Mouse (Mus musculus): ENCODE measurements around the gene Zfp941. TPM values are rescaled to one million over a fixed set of nuclear protein-coding genes. Genes with fewer than 3 reads are reported as not detected.

Gene Zfp941
- polyA plus RNA-seq, 1 experiment from 2014 or later, result 38.4 TPM

DNA sequence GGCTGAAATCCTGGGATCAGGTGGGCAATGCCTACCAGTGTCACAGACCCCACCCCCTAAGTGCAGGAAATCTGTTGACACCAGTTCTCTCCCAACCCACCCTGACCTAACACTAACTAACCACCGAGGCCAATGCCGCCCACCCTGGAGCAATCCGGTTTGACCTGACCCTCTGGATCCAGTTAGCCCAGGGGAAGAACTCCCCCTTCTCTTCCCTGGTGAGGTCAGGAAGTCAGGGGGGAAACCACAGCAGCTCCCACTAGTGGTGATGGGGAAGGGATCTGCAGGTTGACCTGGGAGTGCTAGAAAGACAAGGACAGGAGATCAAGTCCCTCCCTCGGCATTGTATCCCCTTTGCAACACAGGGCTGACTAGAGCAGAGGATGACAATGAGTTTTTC is 23.7 kb upstream of the Zfp941 start:
- WGBS, result 70% methylated on average over 4 of the region's 4 CpGs
- H3K4me1 ChIP-seq (ENCODE audit: control insufficient read depth, insufficient read depth, low read length), result no peaks in the 10 kb centered on the region
- no peak overlapping the region for H3K4me2 ChIP-seq (ENCODE audit: low read length)
- H3K27me3 ChIP-seq (ENCODE audit: control insufficient read depth, insufficient read depth, low read depth, low read length), result peaks cover 6% of the 10 kb centered on the region
- no peak overlapping the region for H3K9ac ChIP-seq (ENCODE audit: low read depth, low read length)
- no peak overlapping the region for H3K4me3 ChIP-seq (ENCODE audit: low read depth, low read length)
- H3K36me3 ChIP-seq (ENCODE audit: control insufficient read depth, insufficient read depth, low read length), result no peaks in the 10 kb centered on the region
- no peak for ATAC-seq
- H3K27ac ChIP-seq (ENCODE audit: low read length), result no peak overlapping the region
- no peaks in the 10 kb centered on the region for H3K9me3 ChIP-seq (replicated peaks; ENCODE audit: control insufficient read depth, low read length, poor library complexity, severe bottlenecking)

GRCm38 (mm10) chr7:140844905-140845665 is 23.1 kb upstream of the Zfp941 start, which contains the start of gene Scgb1c1:
Scgb1c1 (plus strand) TSS chr7:140845547.
- peaks cover 7% of the 10 kb centered on the region for H3K27me3 ChIP-seq (ENCODE audit: control insufficient read depth, insufficient read depth, low read depth, low read length)
- peak within 1 kb of the TSS; percentile 28; the same call in 1 of the 2 replicates for H3K4me2 ChIP-seq (ENCODE audit: low read length)
- ATAC-seq, result peak; percentile 71
- H3K4me1 ChIP-seq (ENCODE audit: control insufficient read depth, insufficient read depth, low read length), result no peaks in the 10 kb centered on the region
- no peak within 1 kb of the TSS for H3K9ac ChIP-seq (ENCODE audit: low read depth, low read length)
- H3K36me3 ChIP-seq (ENCODE audit: control insufficient read depth, insufficient read depth, low read length), result no peaks in the 10 kb centered on the region
- no peak within 1 kb of the TSS for H3K27ac ChIP-seq (ENCODE audit: low read length)
- 30% methylated on average over 14 of the region's 14 CpGs for WGBS
- H3K9me3 ChIP-seq (replicated peaks; ENCODE audit: control insufficient read depth, low read length, poor library complexity, severe bottlenecking), result no peaks in the 10 kb centered on the region
- no peak within 1 kb of the TSS for H3K4me3 ChIP-seq (ENCODE audit: low read depth, low read length)

GRCm38 (mm10) chr7:140843806-140844205 is 21.8 kb upstream of the Zfp941 start:
- no peaks in the 10 kb centered on the region for H3K4me1 ChIP-seq (ENCODE audit: control insufficient read depth, insufficient read depth, low read length)
- no peak for ATAC-seq

GRCm38 (mm10) chr7:140840750-140841735 is 19.1 kb upstream of the Zfp941 start:
- no peak for ATAC-seq
- 43% methylated on average over 19 of the region's 19 CpGs for WGBS
- peaks cover 4% of the 10 kb centered on the region for H3K27me3 ChIP-seq (ENCODE audit: control insufficient read depth, insufficient read depth, low read depth, low read length)
- H3K4me3 ChIP-seq (ENCODE audit: low read depth, low read length), result no peak overlapping the region
- H3K9me3 ChIP-seq (replicated peaks; ENCODE audit: control insufficient read depth, low read length, poor library complexity, severe bottlenecking), result no peaks in the 10 kb centered on the region
- no peaks in the 10 kb centered on the region for H3K4me1 ChIP-seq (ENCODE audit: control insufficient read depth, insufficient read depth, low read length)
- H3K36me3 ChIP-seq (ENCODE audit: control insufficient read depth, insufficient read depth, low read length), result no peaks in the 10 kb centered on the region
- H3K27ac ChIP-seq (ENCODE audit: low read length), result no peak overlapping the region
- no peak overlapping the region for H3K4me2 ChIP-seq (ENCODE audit: low read length)
- H3K9ac ChIP-seq (ENCODE audit: low read depth, low read length), result no peak overlapping the region

More at GRCm38 (mm10) chr7:140843806-140844205, 21.8 kb upstream of the Zfp941 start:
- Histone ChIP-seq H3K27ac (ENCODE audit: low read length) (no peak overlapping the region), H3K36me3 (ENCODE audit: control insufficient read depth, insufficient read depth, low read length) (no peaks in the 10 kb centered on the region), H3K9ac (ENCODE audit: low read depth, low read length) (no peak overlapping the region), H3K4me3 (ENCODE audit: low read depth, low read length) (no peak overlapping the region), H3K27me3 (ENCODE audit: control insufficient read depth, insufficient read depth, low read depth, low read length) (peaks cover 7% of the 10 kb centered on the region), H3K4me2 (ENCODE audit: low read length) (no peak overlapping the region), H3K9me3 (replicated peaks; ENCODE audit: control insufficient read depth, low read length, poor library complexity, severe bottlenecking) (no peaks in the 10 kb centered on the region)
- WGBS, result 78% methylated on average over 7 of the region's 7 CpGs

DNA sequence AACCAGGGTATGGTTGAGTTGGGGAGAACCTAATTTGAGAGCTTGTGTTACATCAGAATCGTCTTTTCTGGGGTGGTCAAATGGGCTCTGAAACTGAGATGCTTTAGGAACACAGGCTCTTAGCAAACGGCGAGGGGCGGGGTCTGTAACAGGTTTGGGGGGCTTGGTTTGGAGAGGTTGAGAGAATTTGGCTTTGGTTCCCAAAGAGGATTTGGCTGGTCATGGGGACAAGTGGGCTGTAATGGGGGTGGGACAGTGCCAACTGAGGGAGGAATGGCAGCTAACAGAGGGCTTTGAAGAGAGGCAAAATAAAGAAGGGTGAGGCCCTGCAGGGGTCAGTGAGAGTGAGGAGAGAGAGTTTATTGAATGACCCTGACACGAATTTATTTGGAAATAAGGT is 17.6 kb upstream of the Zfp941 start:
- H3K36me3 ChIP-seq (ENCODE audit: control insufficient read depth, insufficient read depth, low read length), result no peaks in the 10 kb centered on the region

GRCm38 (mm10) chr7:140836243-140837115 is 14.5 kb upstream of the Zfp941 start:
- Histone ChIP-seq H3K27me3 (ENCODE audit: control insufficient read depth, insufficient read depth, low read depth, low read length) (peaks cover 4% of the 10 kb centered on the region), H3K9me3 (replicated peaks; ENCODE audit: control insufficient read depth, low read length, poor library complexity, severe bottlenecking) (no peaks in the 10 kb centered on the region), H3K4me2 (ENCODE audit: low read length) (no peak overlapping the region), H3K4me1 (ENCODE audit: control insufficient read depth, insufficient read depth, low read length) (no peaks in the 10 kb centered on the region), H3K9ac (ENCODE audit: low read depth, low read length) (no peak overlapping the region), H3K36me3 (ENCODE audit: control insufficient read depth, insufficient read depth, low read length) (no peaks in the 10 kb centered on the region), H3K4me3 (ENCODE audit: low read depth, low read length) (no peak overlapping the region), H3K27ac (ENCODE audit: low read length) (no peak overlapping the region)
- ATAC-seq, result no peak
- WGBS, result 83% methylated on average over 9 of the region's 9 CpGs

More for the DNA sequence above, 17.6 kb upstream of the Zfp941 start:
- Histone ChIP-seq H3K4me1 (ENCODE audit: control insufficient read depth, insufficient read depth, low read length) (no peaks in the 10 kb centered on the region), H3K27ac (ENCODE audit: low read length) (no peak overlapping the region), H3K4me3 (ENCODE audit: low read depth, low read length) (no peak overlapping the region), H3K4me2 (ENCODE audit: low read length) (no peak overlapping the region), H3K9me3 (replicated peaks; ENCODE audit: control insufficient read depth, low read length, poor library complexity, severe bottlenecking) (no peaks in the 10 kb centered on the region), H3K9ac (ENCODE audit: low read depth, low read length) (no peak overlapping the region), H3K27me3 (ENCODE audit: control insufficient read depth, insufficient read depth, low read depth, low read length) (peaks cover 4% of the 10 kb centered on the region)
- 63% methylated on average over 5 of the region's 5 CpGs for WGBS
- no peak for ATAC-seq

- 89% methylated on average over 2 of the region's 2 CpGs for WGBS
Observed at GRCm38 (mm10) chr7:140835758-140836087, 13.7 kb upstream of the Zfp941 start.

DNA sequence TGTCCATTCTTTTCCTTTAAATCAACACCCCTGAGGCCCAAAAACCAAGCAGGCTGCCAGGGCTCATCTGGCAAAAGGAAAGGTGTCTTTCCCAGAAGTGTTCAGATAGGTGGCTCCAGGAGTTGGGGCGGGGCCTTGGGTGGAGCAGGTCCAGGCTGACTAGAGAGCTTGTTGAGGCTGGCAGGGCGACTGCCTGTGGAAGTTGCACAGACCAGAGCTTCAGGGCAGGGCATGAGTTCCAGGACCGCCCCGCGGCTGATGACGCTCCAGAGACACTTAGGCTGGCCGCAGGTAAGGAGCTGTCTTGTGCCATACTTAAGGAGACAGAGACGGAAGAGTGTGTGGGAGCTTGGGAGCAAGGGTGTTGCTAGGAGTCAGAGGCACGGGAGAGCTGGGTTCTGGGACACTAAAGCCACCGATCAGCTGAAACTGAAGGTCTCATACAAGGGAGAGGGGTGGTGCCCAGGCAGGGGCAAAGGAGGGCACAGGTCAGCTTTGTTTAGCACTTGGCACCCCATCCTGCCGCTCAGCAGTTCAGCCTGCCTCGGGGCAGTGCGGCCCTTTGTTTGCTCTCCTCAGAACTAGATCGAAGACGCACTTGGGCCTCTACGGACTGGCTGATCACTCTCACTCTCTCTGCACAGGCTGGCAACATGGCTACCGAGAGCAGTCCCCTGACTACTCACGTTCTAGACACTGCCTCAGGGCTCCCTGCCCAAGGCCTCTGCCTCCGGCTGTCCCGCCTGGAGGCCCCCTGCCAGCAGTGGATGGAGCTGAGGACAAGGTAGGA is 13.2 kb upstream of the Zfp941 start, which contains the start of gene Urah:
TSS of gene Urah (plus strand) at position 51 of the 790 bp plus-strand sequence.
- H3K4me2 ChIP-seq (ENCODE audit: low read length), result no peak within 1 kb of the TSS
- no peaks in the 10 kb centered on the region for H3K27me3 ChIP-seq (ENCODE audit: control insufficient read depth, insufficient read depth, low read depth, low read length)
- no peak within 1 kb of the TSS for H3K4me3 ChIP-seq (ENCODE audit: low read depth, low read length)
- H3K27ac ChIP-seq (ENCODE audit: low read length), result no peak within 1 kb of the TSS
- no peak for ATAC-seq
- no peaks in the 10 kb centered on the region for H3K9me3 ChIP-seq (replicated peaks; ENCODE audit: control insufficient read depth, low read length, poor library complexity, severe bottlenecking)
- WGBS, result 48% methylated on average over 20 of the region's 20 CpGs
- H3K36me3 ChIP-seq (ENCODE audit: control insufficient read depth, insufficient read depth, low read length), result no peaks in the 10 kb centered on the region
- H3K9ac ChIP-seq (ENCODE audit: low read depth, low read length), result no peak within 1 kb of the TSS
- H3K4me1 ChIP-seq (ENCODE audit: control insufficient read depth, insufficient read depth, low read length), result no peaks in the 10 kb centered on the region

More at GRCm38 (mm10) chr7:140835758-140836087, 13.7 kb upstream of the Zfp941 start:
- H3K27ac ChIP-seq (ENCODE audit: low read length), result no peak overlapping the region
- no peaks in the 10 kb centered on the region for H3K9me3 ChIP-seq (replicated peaks; ENCODE audit: control insufficient read depth, low read length, poor library complexity, severe bottlenecking)
- no peak overlapping the region for H3K4me3 ChIP-seq (ENCODE audit: low read depth, low read length)
- no peaks in the 10 kb centered on the region for H3K36me3 ChIP-seq (ENCODE audit: control insufficient read depth, insufficient read depth, low read length)
- peaks cover 1% of the 10 kb centered on the region; the same call in 1 of the 2 replicates for H3K27me3 ChIP-seq (ENCODE audit: control insufficient read depth, insufficient read depth, low read depth, low read length)
- H3K4me2 ChIP-seq (ENCODE audit: low read length), result no peak overlapping the region
- no peaks in the 10 kb centered on the region for H3K4me1 ChIP-seq (ENCODE audit: control insufficient read depth, insufficient read depth, low read length)
- no peak for ATAC-seq
- no peak overlapping the region for H3K9ac ChIP-seq (ENCODE audit: low read depth, low read length)
